9 mouse cellular contexts compared by ENCODE assay signal in genomic region chr2:138279641-138280040, GRCm38 (mm10). TPM values are rescaled to one million over a fixed set of nuclear protein-coding genes. Genes with fewer than 3 reads are reported as not detected.
DNase-seq lines count a peak whose midpoint lies in the region; ATAC-seq lines count a peak whose summit lies in the region.
"Had no signal": no experiment of that assay in that cellular context is flagged by ENCODE, and none has a peak within 500 bp of the region (broad histone marks: within the 10 kb centered on the region; RNA-seq: fewer than 3 reads in every experiment).

No protein-coding gene starts in this region.

- peaks cover 24% of the 10 kb centered on the region for H3K36me3 ChIP-seq in kidney, embryonic 15.5 days
- H3K36me3 ChIP-seq in hindbrain, embryonic 12.5 days, result peaks cover 20% of the 10 kb centered on the region
- peaks cover 14% of the 10 kb centered on the region for H3K36me3 ChIP-seq in midbrain, embryonic 13.5 days

- peak overlapping the region; percentile 42 for H3K4me3 ChIP-seq in kidney, embryonic 15.5 days (replicated peaks)
- peak overlapping the region; percentile 30 for H3K4me3 ChIP-seq in hindbrain, embryonic 12.5 days
- H3K4me3 ChIP-seq in midbrain, embryonic 13.5 days (replicated peaks), result peak overlapping the region; percentile 47

- peak overlapping the region; percentile 75 for H3K27ac ChIP-seq in kidney, embryonic 15.5 days
- peak overlapping the region; percentile 5 for H3K27ac ChIP-seq in hindbrain, embryonic 12.5 days
- 0 out of 2 replicates have a peak overlapping the region, but pooled peaks have one; percentile 12 for H3K27ac ChIP-seq in midbrain, embryonic 13.5 days

- 58% methylated on average over 11 of the region's 11 CpGs for WGBS in kidney, embryonic 15.5 days
- WGBS in hindbrain, embryonic 12.5 days, result 51% methylated on average over 11 of the region's 11 CpGs
- WGBS in midbrain, embryonic 13.5 days, result 50% methylated on average over 11 of the region's 11 CpGs

- DNase-seq in kidney, postnatal 36 days, result no peak
- peak; percentile 57 to 66 for DNase-seq in cerebellum, postnatal 10 days
- no peak for DNase-seq in adrenal gland, postnatal 10 days
- DNase-seq in ovary, postnatal 10 days (ENCODE audit: low spot score), result no peak
- no peak for DNase-seq in left cerebral cortex, adult 8-10 months (ENCODE audit: low spot score in 2 of 2)

- H3K9ac ChIP-seq in kidney, embryonic 15.5 days, result no peak overlapping the region
- no peak overlapping the region for H3K9ac ChIP-seq in hindbrain, embryonic 12.5 days
- peak overlapping the region; percentile 56 for H3K9ac ChIP-seq in midbrain, embryonic 13.5 days (replicated peaks)

- H3K9me3 ChIP-seq in kidney, embryonic 15.5 days (replicated peaks), result no peaks in the 10 kb centered on the region
- no peaks in the 10 kb centered on the region for H3K9me3 ChIP-seq in hindbrain, embryonic 12.5 days (replicated peaks)
- H3K9me3 ChIP-seq in midbrain, embryonic 13.5 days, result no peaks in the 10 kb centered on the region

- ATAC-seq in kidney, embryonic 15.5 days (replicated peaks; ENCODE audit: low FRiP score), result no peak
- ATAC-seq in hindbrain, embryonic 12.5 days (ENCODE audit: low FRiP score), result peak; percentile 17; the same call in 1 of the 2 replicates
- peak; percentile 22; the same call in 1 of the 2 replicates for ATAC-seq in midbrain, embryonic 13.5 days

- H3K4me1 ChIP-seq in kidney, embryonic 15.5 days, result peaks cover 48% of the 10 kb centered on the region
- peaks cover 27% of the 10 kb centered on the region for H3K4me1 ChIP-seq in hindbrain, embryonic 12.5 days
- H3K4me1 ChIP-seq in midbrain, embryonic 13.5 days (replicated peaks), result peaks cover 39% of the 10 kb centered on the region

- H3K4me2 ChIP-seq in kidney, embryonic 15.5 days, result peak overlapping the region; percentile 61
- H3K4me2 ChIP-seq in hindbrain, embryonic 12.5 days (replicated peaks), result peak overlapping the region; percentile 54
- H3K4me2 ChIP-seq in midbrain, embryonic 13.5 days (replicated peaks), result peak overlapping the region; percentile 64

- no peaks in the 10 kb centered on the region for H3K27me3 ChIP-seq in kidney, embryonic 15.5 days
- H3K27me3 ChIP-seq in hindbrain, embryonic 12.5 days, result no peaks in the 10 kb centered on the region
- H3K27me3 ChIP-seq in midbrain, embryonic 13.5 days, result no peaks in the 10 kb centered on the region

RNA-seq across cellular contexts. Expression of gene Btbd3, which starts 23.3 kb away (rescaled TPM):
- 16.4 and 17.4 TPM in 2 replicates for polyA plus RNA-seq in kidney, embryonic 15.5 days (2015; fragmentation: Nextera tagmentation; extraction: Ambion mirVana)
- polyA plus RNA-seq in hindbrain, embryonic 12.5 days (2016; fragmentation: Nextera tagmentation; extraction: Ambion mirVana), result 20.8 and 21.1 TPM in 2 replicates
- 29.2 and 31.6 TPM in 2 replicates for polyA plus RNA-seq in midbrain, embryonic 13.5 days (2015; fragmentation: Nextera tagmentation; extraction: Ambion mirVana)
- total RNA-seq in adrenal gland, postnatal 10 days (2021), result 10 to 100 TPM; 24.6 to 28.2 TPM
- total RNA-seq in left cerebral cortex, adult 8-10 months (2022), result 100 to 1,000 TPM; 114 to 138 (median 124) TPM
- total RNA-seq: MEL had no signal

Comparison
In these comparisons a context has a peak if more than half of its experiments do, and no peak if none do; other contexts are left out.
1. H3K27ac ChIP-seq: peak in every context shown above with its lines; median percentile 75 in kidney, embryonic 15.5 days; 12 in midbrain, embryonic 13.5 days; 5 in hindbrain, embryonic 12.5 days.
2. DNase-seq: peak in cerebellum, postnatal 10 days (2 of 2); none in kidney, postnatal 36 days (0 of 2), adrenal gland, postnatal 10 days (single experiment), ovary, postnatal 10 days (single experiment) and left cerebral cortex, adult 8-10 months (0 of 2).
3. Peak in every context shown above with its lines, with median percentiles within 50 percentile points of each other: H3K4me2 ChIP-seq and H3K4me3 ChIP-seq.